Mouse (Mus musculus): Measurements from ENCODE around the gene Siae.
A peak's percentile ranks its signal among the peaks of the same experiment; 100 is the strongest.

Gene Siae

DNA sequence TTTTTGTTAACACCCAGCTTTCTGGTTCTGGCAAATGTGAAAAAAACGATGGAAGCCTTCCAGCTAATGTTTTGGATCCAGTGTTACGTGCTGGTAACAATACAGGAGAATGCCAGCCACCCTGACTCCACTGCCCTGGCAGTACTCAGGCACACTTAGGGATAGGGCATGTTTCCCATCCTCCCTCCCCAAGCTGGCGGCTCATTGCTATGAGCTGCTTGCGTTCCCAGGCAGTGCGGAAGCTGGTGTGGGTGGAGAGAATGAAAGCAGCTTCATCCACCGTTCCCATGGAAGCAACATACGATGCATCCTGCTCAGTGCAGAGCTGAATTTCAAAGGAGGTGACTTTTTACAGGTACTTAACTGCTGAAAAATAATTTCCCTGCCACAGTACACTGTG is 70.1 kb downstream of the Siae start:
- no peak for DNase-seq (ENCODE audit: low spot score)

DNA sequence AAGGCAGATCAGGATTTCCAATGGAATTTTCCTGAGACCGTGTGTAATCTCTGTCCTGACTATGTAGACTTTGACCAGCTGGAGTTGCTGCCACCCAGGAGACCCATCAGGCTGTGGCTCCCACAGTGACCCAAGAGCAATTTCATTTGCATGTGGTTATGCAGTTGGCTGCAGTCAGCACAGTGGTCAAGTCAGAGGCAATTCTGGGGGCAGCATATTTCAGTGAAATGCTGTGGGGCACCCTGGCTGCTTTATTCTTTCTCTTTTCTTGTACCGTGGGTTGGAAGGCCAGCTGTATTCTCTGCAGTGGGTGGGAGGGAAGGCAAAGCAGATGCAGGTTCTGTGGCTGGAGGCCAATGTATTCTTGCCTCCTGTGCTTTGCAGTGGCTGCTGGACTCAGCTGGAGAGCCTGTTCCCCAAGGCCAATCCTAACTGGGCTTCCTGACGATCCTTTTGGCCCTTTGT is 70.6 kb downstream of the Siae start:
- DNase-seq (ENCODE audit: low spot score) = no peak

DNA sequence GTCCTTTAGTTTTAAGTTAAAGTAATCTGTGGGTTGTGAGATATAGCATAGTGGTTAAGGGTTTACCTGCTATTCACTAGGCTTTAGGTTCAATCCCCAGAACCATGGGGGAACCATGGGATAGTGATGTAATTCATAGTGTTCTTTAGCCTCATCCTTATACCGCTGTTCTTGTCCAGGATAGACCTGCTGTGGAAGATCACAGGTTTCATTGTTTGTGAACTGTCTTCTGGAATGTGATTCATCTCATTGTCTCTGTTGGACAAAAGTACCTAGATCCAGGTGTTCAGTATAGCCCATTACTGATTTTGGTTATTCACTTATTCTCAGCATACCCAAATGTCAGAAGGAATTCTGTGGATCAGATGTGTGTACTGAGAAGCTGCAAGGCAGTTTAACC is 71.8 kb downstream of the Siae start:
- DNase-seq (ENCODE audit: low spot score) = no peak

DNA sequence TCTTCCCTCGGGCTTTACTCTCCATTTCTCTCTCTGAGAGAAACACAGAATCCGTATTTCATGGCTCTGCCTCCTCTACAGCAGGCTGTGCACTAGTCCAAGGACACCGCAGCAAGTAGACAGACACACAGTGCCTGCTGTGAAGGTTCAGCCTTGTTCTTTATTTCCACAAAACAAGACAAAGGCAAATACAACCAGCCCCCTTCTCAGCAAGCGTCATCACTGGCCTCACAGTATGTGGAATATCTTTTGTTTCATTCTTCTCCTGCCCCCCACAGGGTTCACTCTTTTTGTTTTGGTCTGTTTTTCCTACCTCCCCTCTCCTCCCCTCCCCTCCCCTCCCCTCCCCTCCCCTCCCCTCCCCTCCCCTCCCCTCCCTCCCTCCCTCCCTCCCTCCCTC is 73.1 kb downstream of the Siae start:
- no peak for DNase-seq (ENCODE audit: low spot score)

DNA sequence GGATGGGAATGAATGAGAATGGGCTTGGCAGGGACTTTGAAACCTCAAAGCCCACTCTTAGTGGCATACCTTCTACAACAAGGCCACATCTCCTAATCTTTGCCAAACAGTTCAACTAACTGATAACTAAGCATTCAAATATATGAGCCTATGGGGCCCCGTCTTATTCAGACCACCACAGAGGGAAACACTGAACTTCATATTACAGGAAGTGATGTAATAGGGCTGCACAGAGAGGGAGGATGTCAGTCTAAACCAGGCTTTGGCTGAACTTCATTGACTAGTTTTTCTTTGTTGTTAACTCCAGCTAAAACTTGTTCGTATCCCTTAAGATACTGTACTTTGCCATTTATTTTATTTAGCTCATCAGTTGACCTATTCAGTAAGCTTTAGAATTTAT is 74.4 kb downstream of the Siae start:
- no peak for DNase-seq (ENCODE audit: low spot score)

DNA sequence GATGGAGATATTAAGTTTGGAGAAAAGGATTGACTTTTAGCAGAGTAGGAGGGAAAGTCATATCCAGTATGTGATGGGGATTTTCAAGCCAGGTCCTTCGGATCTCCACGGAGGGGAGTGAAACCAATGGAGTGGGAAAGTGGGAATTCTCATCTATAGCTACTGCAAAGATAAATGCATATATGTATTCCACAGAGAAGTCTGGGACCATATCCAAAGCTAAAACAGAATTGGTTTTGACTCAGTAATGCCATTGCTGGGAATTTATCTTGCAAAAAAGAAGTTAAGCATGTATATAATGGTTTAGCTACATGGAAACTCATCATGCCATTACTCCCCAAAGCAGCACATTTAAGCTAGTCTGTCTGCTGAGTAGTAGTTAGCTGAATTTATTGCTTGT is 76.8 kb downstream of the Siae start:
- DNase-seq (ENCODE audit: low spot score) = no peak

DNA sequence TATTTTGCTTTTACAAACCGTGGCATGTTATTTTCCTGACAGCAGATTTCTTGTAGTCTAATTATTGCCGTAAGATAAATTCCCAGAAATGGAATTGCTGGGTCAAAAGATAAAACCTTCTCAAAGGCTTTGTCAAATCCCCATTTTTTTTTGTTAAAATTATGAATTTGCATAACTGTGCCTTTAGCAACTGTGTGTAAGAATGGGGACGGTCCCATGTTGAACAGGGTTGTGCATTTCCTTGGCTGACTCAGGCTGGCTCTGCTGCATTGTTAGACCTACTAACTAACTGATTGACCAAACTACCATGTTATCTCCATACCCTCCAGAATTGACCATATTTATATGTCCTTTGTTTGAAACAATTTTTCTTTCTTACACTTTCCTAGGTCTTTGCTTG is 78.8 kb downstream of the Siae start:
- DNase-seq (ENCODE audit: low spot score) = no peak

DNA sequence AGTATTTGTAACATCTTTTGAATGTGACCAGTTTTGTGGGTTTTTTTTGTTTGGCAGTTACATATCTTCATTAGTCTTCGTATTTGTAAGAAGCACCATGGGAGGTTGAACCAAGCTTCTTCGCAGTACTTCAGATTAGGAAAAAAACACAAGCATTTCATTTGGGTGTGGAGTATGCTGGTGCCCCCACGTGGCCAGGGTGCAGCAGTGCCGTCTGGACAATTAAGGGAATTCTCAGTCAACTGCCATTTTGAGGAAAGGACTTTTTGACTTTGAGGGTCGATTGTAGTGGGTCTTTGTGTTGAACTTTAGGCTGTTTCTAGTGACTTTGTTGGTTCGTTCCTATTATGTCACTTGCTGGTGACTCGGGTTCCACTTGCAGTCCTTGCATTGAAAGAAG is 80.8 kb downstream of the Siae start:
- peak; percentile 26 for DNase-seq (ENCODE audit: low spot score)

DNA sequence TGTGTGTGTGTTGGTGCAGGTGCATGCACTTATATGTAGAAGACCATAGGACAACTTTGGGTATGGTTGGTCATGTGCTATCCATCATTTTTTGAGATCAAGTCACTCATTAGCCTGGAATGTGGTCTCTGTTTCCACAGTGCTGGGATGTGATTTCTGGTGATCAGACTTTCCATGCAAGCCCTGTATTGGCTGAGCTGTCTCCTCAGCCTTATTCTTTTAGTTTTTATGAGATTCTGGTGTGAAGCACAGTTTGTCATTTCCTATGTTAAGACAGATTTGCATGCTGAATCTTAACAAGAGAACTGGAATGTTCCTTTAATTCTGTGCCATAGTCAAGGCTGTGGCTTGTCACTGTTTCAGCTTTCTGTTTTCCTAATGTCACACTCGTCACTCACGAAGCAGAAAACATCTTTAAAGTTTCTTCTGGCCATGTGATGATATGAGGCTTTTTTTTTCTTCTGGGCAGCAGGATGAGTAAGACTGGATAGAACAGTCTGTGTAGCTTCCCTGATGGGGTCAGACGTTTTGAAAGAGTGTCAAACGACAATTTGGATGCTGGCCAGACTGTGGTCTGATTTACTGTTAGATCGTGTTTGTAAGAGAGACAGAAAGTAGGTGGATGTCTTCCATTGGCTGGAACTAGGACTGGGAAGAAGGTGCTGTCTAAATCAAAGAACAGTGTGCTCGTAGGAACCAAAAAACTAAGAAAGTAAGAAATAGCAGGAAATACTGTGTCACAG is 81.5 kb downstream of the Siae start:
- DNase-seq (ENCODE audit: low spot score) = no peak

DNA sequence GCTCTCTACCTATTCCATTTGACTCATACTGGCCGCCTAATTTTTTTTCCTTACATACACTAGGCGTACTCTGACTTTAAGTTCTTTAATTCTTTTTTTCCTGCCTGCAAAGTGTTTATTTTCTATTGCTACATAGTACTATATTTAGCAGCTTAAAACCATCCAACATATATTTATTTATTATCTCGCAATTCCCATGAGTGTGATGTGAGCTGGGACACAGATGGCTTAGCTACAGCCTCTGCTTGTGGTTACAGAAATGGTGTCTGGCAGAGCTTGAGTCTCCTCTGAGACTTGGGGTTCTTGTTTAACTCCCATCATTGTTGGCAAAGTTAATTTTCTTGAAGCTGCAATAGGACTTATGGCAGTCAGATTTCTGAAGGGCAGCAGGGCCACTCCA is 83.2 kb downstream of the Siae start:
- no peak for DNase-seq (ENCODE audit: low spot score)

DNA sequence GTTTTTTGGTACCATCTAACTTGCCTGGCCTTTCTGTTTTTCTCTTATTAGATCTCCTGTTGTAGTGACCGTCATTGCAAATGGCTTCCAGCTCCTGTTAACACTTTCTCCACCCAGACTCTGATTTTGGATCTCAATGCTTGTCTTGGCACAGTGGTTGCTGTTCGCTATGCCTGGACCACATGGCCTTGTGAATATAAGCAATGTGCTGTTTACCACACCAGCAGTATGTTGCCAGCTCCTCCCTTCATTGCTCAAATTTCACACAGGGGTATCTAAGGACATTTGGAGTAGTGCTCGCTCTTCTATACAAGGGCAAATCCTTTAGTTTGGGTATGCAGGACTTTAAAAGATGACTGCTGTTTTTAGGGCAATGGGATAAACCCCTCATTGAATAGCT is 90.7 kb downstream of the Siae start:
- no peak for DNase-seq (ENCODE audit: low spot score)

DNA sequence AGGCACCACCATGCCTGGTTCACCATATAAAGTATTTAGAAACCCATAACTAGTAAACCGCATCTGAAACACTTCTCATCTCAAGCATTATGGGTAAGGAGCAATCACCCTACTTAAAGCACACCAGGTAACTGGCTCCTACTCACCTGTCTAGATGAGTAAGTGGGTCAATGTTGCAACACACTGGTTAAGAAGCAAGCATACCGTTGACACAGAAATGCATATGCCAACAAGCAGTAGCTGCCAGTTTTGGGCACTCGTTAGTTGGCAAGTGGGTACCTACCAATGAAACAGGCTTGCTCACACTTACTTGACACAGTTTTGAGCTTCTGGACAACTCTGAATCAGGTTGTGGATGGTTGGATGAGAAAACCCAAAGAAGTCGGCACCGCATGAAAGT is 95.1 kb downstream of the Siae start:
- DNase-seq (ENCODE audit: low spot score) = no peak

DNA sequence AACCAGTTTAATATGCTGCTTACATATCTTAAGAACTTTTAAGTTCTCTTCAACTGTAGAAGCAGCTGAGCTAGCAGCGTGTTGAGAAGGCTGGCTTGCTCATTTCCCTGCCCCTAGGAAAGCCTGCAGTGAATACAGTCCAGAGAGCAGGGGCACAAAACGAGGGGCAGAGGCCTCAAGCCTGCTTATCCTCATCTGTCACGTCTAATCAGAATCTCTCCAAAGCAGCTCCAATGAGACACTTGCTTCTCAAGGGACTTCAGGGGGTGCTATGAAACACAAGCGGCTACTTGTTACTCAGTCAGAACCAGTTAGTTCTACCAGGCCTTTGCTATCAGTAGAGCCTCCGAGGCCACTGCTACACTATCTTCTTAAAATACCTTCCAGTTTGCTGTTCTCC is 98.3 kb downstream of the Siae start:
- no peak for DNase-seq (ENCODE audit: low spot score)

DNA sequence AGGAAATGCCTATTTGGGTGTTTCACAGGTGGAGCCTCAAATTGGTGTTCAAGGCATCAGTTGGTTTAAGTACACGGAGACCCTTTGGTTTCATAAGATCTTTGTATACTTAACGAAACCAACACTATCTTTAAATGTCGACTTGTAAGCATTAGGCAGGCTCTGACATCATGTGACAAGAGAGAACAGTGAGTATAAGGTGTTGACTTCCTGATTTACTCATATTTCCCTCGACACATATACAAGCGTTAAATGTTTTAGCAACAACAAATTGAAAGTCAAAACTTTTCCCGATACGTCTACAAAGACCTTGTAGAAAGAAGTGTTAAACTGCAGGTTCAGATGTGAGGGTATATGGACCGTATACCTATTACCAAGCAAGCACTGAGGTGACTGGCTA is 100.5 kb downstream of the Siae start:
- peak; percentile 15 for DNase-seq (ENCODE audit: low spot score)

DNA sequence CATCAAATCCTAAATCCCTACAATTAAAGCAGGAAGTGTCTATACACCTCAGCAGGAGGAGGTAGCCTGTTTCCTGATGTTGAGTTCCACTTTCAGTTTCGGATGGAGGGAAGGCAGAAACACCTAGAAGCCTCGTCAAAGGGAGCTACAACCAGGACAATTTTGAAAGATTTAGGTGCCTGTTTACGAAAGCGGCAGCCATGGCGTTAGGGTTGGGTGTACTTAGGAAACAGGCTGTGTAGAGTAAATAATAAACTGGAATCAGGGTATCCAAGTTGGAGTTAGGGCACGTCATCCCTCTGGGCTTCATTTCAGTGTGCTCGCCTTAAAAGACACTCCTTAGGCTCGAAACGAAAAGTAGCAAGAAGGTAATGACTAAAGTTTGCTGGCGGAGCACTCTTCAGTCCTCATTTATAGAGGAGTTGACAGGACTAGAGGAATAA is 101.0 kb downstream of the Siae start:
- DNase-seq (ENCODE audit: low spot score) = peak; percentile 63

DNA sequence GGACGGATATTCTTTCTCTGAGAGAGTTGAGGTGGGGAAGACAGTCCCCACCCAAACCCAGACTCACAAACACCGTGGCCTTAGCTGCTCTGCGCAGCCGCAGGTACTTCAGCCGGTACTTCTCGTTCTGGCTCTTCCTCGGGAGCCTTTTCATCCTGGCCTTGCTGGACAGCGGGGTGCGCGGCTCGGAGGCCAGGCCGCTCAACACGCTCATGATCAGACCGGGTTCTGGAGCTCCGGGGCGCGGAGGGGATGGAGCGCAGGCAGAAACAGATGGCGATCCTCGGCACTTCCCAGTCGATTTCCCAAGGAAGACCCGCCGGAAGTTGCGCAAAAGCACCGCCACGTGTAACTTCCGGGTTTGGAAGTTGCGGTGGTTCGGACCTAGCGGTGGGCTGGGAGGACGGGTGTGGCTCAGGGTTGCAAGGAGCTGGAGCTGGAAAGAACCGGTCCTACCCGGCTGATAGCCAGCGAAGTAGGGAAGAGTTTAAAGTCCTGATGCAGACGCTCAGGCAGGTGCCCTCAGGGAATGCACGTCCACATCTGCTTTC is 101.5 kb downstream of the Siae start, which contains the start of gene Tbrg1:
Gene Tbrg1, minus strand, starts transcription at position 382 of the 551 bp plus-strand sequence.
- DNase-seq (ENCODE audit: low spot score) = peak; percentile 59

DNA sequence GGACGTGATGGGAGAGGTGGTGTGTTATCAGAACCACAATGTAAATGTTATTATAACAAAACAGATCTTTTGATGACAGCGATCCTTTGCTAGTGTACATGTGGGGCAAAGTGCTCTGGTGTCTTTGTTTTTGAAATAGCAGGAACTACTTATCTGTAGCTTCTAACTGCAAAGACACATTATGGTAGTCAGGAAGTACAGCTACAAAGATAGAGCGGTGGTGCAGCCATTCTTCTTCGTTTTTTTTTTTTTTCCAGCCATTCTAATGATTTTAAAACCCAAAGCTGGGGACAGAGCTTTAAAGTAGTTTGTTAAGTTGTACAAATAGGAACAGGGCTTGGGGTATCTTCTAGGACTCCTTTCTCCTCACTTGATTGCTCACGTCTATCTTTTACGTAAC is 103.9 kb downstream of the Siae start:
- DNase-seq (ENCODE audit: low spot score) = no peak

DNA sequence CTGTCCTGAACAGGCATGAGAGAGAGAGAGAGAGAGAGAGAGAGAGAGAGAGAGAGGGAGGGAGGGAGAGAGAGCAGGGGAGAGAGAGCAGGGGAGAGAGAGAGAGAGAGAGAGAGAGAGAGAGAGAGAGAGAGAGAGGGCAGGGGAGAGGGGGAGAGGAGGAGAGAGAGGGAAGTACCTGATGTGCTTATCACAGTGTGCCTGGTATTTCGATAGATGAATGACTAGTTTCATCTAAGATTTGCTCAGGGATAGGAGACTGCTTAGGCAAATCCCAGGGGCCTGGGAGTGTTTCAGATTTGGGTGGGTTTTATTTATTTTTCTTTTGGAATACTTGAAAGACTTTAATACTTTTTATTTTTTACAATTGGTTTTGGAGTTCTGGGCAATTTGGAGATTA is 107.7 kb downstream of the Siae start:
- DNase-seq (ENCODE audit: low spot score) = no peak

DNA sequence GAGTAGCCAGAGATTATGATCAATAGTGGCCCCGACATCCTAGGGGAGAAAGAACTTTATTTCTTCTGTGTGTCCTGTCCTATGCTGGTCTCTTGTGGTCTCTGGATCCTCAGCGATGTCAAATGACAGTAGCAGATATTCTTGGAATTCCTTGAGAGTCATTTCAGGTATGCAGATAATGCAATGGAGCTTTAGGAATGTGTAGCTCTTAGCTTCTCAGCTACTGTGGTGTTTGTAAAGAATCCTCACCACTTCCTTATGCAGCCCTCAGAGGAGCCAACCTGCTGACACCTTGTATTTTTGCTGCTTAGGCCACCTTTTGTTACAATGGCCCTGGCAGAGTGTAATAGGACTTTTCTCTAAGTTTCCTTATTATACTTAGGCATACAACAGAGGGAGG is 109.1 kb downstream of the Siae start:
- DNase-seq (ENCODE audit: low spot score) = no peak

DNA sequence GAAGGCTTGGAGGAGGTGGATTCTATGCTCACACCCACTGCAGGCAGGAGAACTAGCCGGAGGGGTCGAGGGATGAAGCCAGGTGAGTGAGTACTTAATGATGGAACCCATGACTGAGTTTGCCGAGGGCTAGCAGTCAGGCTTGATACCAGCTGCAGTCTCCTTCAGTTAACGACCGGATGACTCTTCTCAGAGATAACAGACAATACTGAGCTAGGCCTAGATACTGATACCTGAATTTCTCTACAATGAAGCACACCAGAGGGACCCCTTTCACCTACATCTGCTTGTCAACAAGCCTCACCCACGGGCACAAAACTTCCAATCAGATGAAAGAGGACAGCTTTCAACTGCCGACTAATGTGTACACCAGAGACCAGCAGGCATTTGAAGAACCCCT is 110.5 kb downstream of the Siae start:
- DNase-seq (ENCODE audit: low spot score) = no peak

DNA sequence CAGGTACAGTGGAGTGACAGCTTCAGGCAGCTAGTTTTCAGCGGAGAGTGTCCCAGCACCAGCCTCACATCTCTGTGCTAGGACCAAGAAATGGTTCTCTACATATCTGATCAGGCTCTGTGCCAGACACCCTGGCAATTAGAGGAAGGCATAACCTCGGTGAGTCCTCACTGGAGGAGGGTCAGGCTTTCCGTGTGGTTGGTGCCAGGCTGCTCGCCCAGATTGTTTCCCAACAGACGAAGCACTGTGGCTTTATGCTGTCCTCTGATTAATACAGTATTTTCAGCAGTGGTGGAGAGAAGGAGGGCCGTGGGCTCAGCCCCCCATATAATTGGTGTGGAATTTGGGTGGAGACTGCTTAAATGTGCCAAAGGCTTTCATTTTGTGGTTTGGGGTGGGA is 113.6 kb downstream of the Siae start, which contains the start of gene Panx3:
Gene Panx3, minus strand, starts transcription at position 121 of the 400 bp plus-strand sequence.
- no peak for DNase-seq (ENCODE audit: low spot score)

DNA sequence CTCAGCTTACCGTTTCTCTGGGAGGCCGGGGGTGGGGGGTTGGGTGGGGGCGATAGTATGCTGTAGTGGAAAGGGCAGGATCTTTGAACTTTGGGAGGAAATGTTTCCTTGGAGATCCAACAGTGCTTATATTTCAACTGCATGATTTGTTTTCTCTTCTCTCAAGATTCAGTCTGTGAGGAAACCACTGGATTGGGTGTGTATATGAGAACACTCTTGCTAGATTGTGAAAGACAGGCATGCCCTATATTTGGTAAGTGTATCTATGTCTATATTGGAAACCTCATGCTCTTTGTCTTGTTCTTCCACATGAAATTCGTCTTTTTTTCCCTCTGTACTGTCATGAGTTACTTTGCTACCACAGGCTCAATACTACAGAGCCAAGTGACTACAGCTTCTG is 114.2 kb downstream of the Siae start:
- no peak for DNase-seq (ENCODE audit: low spot score)

DNA sequence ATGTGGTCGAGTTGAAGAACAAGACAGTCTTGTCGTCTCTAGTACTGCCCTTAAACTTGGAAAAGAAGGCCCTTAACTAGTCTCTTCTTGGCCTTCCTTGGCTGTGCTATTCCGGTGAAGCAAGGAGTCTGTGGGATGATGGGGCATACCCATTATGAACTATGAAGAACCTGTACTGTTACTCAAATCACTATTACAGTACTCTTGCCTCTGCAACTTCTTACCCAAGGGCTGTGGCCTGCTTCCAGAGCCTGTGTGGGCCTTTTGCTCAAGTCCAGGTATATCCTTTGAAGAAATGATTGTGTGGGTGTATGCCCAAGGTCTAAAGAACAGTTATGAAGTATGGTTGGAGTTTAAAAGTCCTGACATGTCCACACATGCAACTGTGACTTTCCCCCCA is 114.8 kb downstream of the Siae start:
- no peak for DNase-seq (ENCODE audit: low spot score)

DNA sequence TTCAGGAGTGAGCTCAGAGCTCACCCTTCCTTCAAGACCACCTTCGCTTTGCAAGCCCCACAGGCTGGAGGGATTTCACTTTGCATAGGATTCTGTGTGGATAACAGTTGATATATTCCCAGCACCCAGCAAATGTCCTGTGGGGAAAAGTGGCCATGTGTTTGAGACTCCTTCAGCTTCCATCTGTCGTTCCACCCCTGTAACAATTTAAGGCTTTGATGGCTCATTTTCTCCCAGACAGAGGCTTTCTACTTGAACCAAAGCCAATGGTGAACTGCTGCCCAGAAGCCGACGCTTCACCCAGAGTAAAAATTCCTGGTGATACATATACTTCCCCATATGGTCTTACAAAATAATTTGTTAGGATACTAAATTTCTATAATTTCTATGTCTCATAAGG is 119.8 kb downstream of the Siae start:
- no peak for DNase-seq (ENCODE audit: low spot score)

Data from T-cell, adult 2 months (primary cell).